In genomic region chr4:82499238-82499637, GRCm38 (mm10) we compare ENCODE assay signal across 9 mouse cellular contexts.
DNase-seq lines count a peak whose midpoint lies in the region; ATAC-seq lines count a peak whose summit lies in the region.
"Had no signal": no experiment of that assay in that cellular context is flagged by ENCODE, and none has a peak within 500 bp of the region (broad histone marks: within the 10 kb centered on the region; RNA-seq: fewer than 3 reads in every experiment).

No protein-coding gene starts in this region.

- peaks cover 20% of the 10 kb centered on the region for H3K36me3 ChIP-seq in hindbrain, embryonic 12.5 days
- H3K36me3 ChIP-seq in hindbrain, embryonic 11.5 days (ENCODE audit: control insufficient read depth, insufficient read depth, low read length) = peaks cover 6% of the 10 kb centered on the region
- peaks cover 27% of the 10 kb centered on the region for H3K36me3 ChIP-seq in heart, embryonic 12.5 days

- H3K27ac ChIP-seq in hindbrain, embryonic 12.5 days = peak overlapping the region; percentile 36; the same call in 1 of the 2 replicates
- H3K27ac ChIP-seq in hindbrain, embryonic 11.5 days (ENCODE audit: low read depth, low read length) = no peak overlapping the region
- H3K27ac ChIP-seq in heart, embryonic 12.5 days (ENCODE audit: poor library complexity, severe bottlenecking) = peak overlapping the region; percentile 79

- H3K4me3 ChIP-seq in hindbrain, embryonic 12.5 days = no peak overlapping the region
- no peak overlapping the region for H3K4me3 ChIP-seq in hindbrain, embryonic 11.5 days (ENCODE audit: low read depth, low read length)
- peak overlapping the region; percentile 43 for H3K4me3 ChIP-seq in heart, embryonic 12.5 days

- 59% methylated on average over 5 of the region's 5 CpGs for WGBS in hindbrain, embryonic 12.5 days
- WGBS in hindbrain, embryonic 11.5 days = 79% methylated on average over 5 of the region's 5 CpGs
- 42% methylated on average over 5 of the region's 5 CpGs for WGBS in heart, embryonic 12.5 days

- no peak for DNase-seq in hindbrain, embryonic 11.5 days (ENCODE audit: low spot score)
- peak; percentile 59 for DNase-seq in cerebellum, adult 9-11 months
- DNase-seq in lung, postnatal 10 days = peak; percentile 38
- DNase-seq in thymus, postnatal 14 days = no peak
- DNase-seq in frontal cortex, postnatal 14 days (ENCODE audit: low spot score in 2 of 2) = no peak
- DNase-seq: right cerebral cortex, postnatal 14 days had no signal

- ATAC-seq in hindbrain, embryonic 12.5 days (ENCODE audit: low FRiP score) = no peak
- no peak for ATAC-seq in hindbrain, embryonic 11.5 days (ENCODE audit: low FRiP score)
- ATAC-seq in heart, embryonic 12.5 days (ENCODE audit: insufficient number of reproducible peaks, low FRiP score) = no peak
- no peak for ATAC-seq in erythroid progenitor cell, adult 5-6 weeks (replicated peaks; ENCODE audit: low FRiP score, poor library complexity, severe bottlenecking)

- H3K4me1 ChIP-seq in hindbrain, embryonic 12.5 days = peaks cover 21% of the 10 kb centered on the region
- H3K4me1 ChIP-seq in hindbrain, embryonic 11.5 days (replicated peaks; ENCODE audit: control insufficient read depth, insufficient read depth, low read length) = no peaks in the 10 kb centered on the region
- peaks cover 47% of the 10 kb centered on the region for H3K4me1 ChIP-seq in heart, embryonic 12.5 days (replicated peaks)

- no peaks in the 10 kb centered on the region for H3K27me3 ChIP-seq in hindbrain, embryonic 12.5 days
- H3K27me3 ChIP-seq in hindbrain, embryonic 11.5 days (ENCODE audit: control insufficient read depth, insufficient read depth, low read length) = peaks cover 3% of the 10 kb centered on the region; the same call in 1 of the 2 replicates
- H3K27me3 ChIP-seq in heart, embryonic 12.5 days (replicated peaks) = no peaks in the 10 kb centered on the region

- H3K9me3 ChIP-seq in hindbrain, embryonic 12.5 days (replicated peaks) = no peaks in the 10 kb centered on the region
- no peaks in the 10 kb centered on the region for H3K9me3 ChIP-seq in hindbrain, embryonic 11.5 days (ENCODE audit: control insufficient read depth, low read length)
- no peaks in the 10 kb centered on the region for H3K9me3 ChIP-seq in heart, embryonic 12.5 days (replicated peaks)

- H3K4me2 ChIP-seq in hindbrain, embryonic 12.5 days (replicated peaks) = peak overlapping the region; percentile 95
- no peak overlapping the region; the same call in 1 of the 2 replicates for H3K4me2 ChIP-seq in hindbrain, embryonic 11.5 days (replicated peaks; ENCODE audit: low read depth, low read length)
- H3K4me2 ChIP-seq in heart, embryonic 12.5 days = peak overlapping the region; percentile 71

- no peak overlapping the region for H3K9ac ChIP-seq in hindbrain, embryonic 12.5 days
- H3K9ac ChIP-seq in hindbrain, embryonic 11.5 days (ENCODE audit: low read depth, low read length) = no peak overlapping the region
- H3K9ac ChIP-seq in heart, embryonic 12.5 days = peak overlapping the region; percentile 55

Comparison
In these comparisons a context has a peak if more than half of its experiments do, and no peak if none do; other contexts are left out.
1. DNase-seq: peak in cerebellum, adult 9-11 months (single experiment) and lung, postnatal 10 days (single experiment); none in hindbrain, embryonic 11.5 days (single experiment), thymus, postnatal 14 days (single experiment) and frontal cortex, postnatal 14 days (0 of 2).